Mouse (Mus musculus): ENCODE measurements around the gene Zfp142. TPM values are rescaled to one million over a fixed set of nuclear protein-coding genes. Genes with fewer than 3 reads are reported as not detected.

The Zfp142 gene
- polyA plus RNA-seq, 1 experiment from 2014 or later: 8.1 TPM

DNA sequence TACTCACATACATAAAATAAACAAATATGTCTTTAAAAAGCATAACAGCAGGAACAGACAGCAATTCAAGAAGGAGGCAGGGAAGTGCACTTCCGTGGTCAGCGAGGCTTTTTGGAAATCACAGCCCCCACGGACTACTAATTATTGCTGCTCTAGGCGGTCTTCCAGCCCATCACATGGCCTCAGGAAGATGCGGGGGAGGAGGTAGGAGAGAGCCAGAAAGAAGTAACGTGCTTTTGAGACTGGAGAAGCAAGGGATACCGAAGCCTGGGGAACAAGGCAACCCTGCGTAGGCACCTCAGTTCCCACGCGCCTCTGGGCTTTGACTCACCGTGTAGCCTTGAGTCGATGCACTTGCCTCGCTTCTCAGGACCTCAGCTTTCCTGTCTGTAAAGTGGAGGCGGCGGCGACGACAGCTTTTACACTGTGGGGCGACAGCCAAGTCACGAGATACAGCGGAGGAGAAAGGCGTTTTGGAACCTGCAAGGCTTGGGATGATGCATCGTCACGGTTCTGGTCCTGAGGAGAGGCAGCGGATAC, 743 bp downstream of the Zfp142 start:
- H3K4me3 ChIP-seq (ENCODE audit: low read depth, low read length): peak overlapping the region; percentile 89
- DNase-seq (ENCODE audit: low spot score): no peak
- H3K27me3 ChIP-seq (replicated peaks; ENCODE audit: control insufficient read depth, insufficient read depth, low read length): no peaks in the 10 kb centered on the region
- H3K27ac ChIP-seq (ENCODE audit: low read depth, low read length): peak overlapping the region; percentile 71
- ATAC-seq (replicated peaks; ENCODE audit: low FRiP score): no peak
- H3K4me1 ChIP-seq (replicated peaks; ENCODE audit: control insufficient read depth, insufficient read depth, low read length): peaks cover 17% of the 10 kb centered on the region
- peaks cover 24% of the 10 kb centered on the region for H3K36me3 ChIP-seq (ENCODE audit: control insufficient read depth, insufficient read depth, low read length)
- WGBS: under 1% methylated on average over 24 of the region's 24 CpGs
- peak overlapping the region; percentile 98 for H3K4me2 ChIP-seq
- H3K9ac ChIP-seq (ENCODE audit: low read depth, low read length): peak overlapping the region; percentile 84
- H3K9me3 ChIP-seq (ENCODE audit: control insufficient read depth, low read length): no peaks in the 10 kb centered on the region

DNA sequence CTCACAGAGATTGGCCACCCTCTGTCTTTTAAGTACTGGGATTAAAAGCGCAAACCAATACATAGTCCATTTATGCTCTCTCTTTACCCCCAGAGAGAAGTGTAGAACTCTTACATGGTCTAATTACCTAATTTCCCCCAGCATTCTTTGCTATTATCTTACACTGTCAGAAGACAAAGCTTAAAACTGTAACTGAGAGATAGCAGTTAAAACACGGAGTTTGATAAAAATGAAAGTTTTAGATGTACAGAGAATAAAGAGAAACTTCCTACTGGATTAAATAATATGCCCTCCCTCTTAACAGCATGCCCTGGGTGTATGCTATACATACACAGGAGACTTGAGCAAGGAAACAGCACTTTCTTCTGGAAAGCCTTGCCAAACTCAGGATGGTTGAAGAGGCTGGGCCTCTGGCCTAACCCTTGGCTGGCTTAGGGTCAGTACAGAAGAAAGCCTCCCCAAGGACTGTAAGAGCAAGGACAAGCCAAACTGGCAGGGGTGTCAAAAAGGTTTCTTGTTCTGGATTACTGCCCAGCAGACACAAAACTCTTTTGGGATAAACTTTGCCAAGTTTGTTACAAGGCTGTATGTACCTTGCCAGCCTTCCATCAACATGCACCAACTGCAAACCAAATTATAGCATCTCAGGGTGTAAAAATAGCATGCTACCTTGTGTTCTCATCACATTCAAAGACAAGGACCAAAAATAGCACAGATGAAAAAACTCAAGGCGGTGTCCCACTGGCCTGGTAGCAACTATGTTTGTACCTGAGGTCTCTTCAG, 3.2 kb downstream of the Zfp142 start:
- H3K9me3 ChIP-seq (ENCODE audit: control insufficient read depth, low read length): no peaks in the 10 kb centered on the region
- H3K27me3 ChIP-seq (replicated peaks; ENCODE audit: control insufficient read depth, insufficient read depth, low read length): no peaks in the 10 kb centered on the region
- peaks cover 17% of the 10 kb centered on the region for H3K4me1 ChIP-seq (replicated peaks; ENCODE audit: control insufficient read depth, insufficient read depth, low read length)
- no peak for DNase-seq (ENCODE audit: low spot score)
- 84% methylated on average over 3 of the region's 3 CpGs for WGBS
- H3K4me2 ChIP-seq: no peak overlapping the region
- H3K27ac ChIP-seq (ENCODE audit: low read depth, low read length): no peak overlapping the region
- peaks cover 14% of the 10 kb centered on the region; the same call in 1 of the 2 replicates for H3K36me3 ChIP-seq (ENCODE audit: control insufficient read depth, insufficient read depth, low read length)
- no peak for ATAC-seq (replicated peaks; ENCODE audit: low FRiP score)
- no peak overlapping the region for H3K9ac ChIP-seq (ENCODE audit: low read depth, low read length)
- no peak overlapping the region for H3K4me3 ChIP-seq (ENCODE audit: low read depth, low read length)

- no peaks in the 10 kb centered on the region for H3K27me3 ChIP-seq (replicated peaks; ENCODE audit: control insufficient read depth, insufficient read depth, low read length)
- 87% methylated on average over 3 of the region's 3 CpGs for WGBS
- no peaks in the 10 kb centered on the region for H3K9me3 ChIP-seq (ENCODE audit: control insufficient read depth, low read length)
- H3K27ac ChIP-seq (ENCODE audit: low read depth, low read length): no peak overlapping the region
- DNase-seq (ENCODE audit: low spot score) (no peak), ATAC-seq (replicated peaks; ENCODE audit: low FRiP score) (no peak)
- no peak overlapping the region for H3K9ac ChIP-seq (ENCODE audit: low read depth, low read length)
- H3K36me3 ChIP-seq (ENCODE audit: control insufficient read depth, insufficient read depth, low read length): peaks cover 19% of the 10 kb centered on the region; the same call in 1 of the 2 replicates
- no peak overlapping the region for H3K4me3 ChIP-seq (ENCODE audit: low read depth, low read length)
- peaks cover 13% of the 10 kb centered on the region for H3K4me1 ChIP-seq (replicated peaks; ENCODE audit: control insufficient read depth, insufficient read depth, low read length)
- H3K4me2 ChIP-seq: no peak overlapping the region
Observed at GRCm38 (mm10) chr1:74582621-74583020, 5.4 kb downstream of the Zfp142 start.

GRCm38 (mm10) chr1:74569739-74570719, 18.0 kb downstream of the Zfp142 start:
- DNase-seq (ENCODE audit: low spot score): no peak
- no peak overlapping the region for H3K4me3 ChIP-seq (ENCODE audit: low read depth, low read length)
- ATAC-seq (replicated peaks; ENCODE audit: low FRiP score): no peak
- H3K4me1 ChIP-seq (replicated peaks; ENCODE audit: control insufficient read depth, insufficient read depth, low read length): no peaks in the 10 kb centered on the region
- H3K27me3 ChIP-seq (replicated peaks; ENCODE audit: control insufficient read depth, insufficient read depth, low read length): no peaks in the 10 kb centered on the region
- H3K4me2 ChIP-seq: no peak overlapping the region
- WGBS: 92% methylated on average over 29 of the region's 29 CpGs
- H3K9me3 ChIP-seq (ENCODE audit: control insufficient read depth, low read length): no peaks in the 10 kb centered on the region
- H3K9ac ChIP-seq (ENCODE audit: low read depth, low read length): no peak overlapping the region
- no peak overlapping the region for H3K27ac ChIP-seq (ENCODE audit: low read depth, low read length)
- peaks cover 50% of the 10 kb centered on the region for H3K36me3 ChIP-seq (ENCODE audit: control insufficient read depth, insufficient read depth, low read length)

GRCm38 (mm10) chr1:74565834-74566233, 22.2 kb downstream of the Zfp142 start:
- no peaks in the 10 kb centered on the region for H3K9me3 ChIP-seq (ENCODE audit: control insufficient read depth, low read length)
- no peaks in the 10 kb centered on the region for H3K27me3 ChIP-seq (replicated peaks; ENCODE audit: control insufficient read depth, insufficient read depth, low read length)
- no peaks in the 10 kb centered on the region for H3K4me1 ChIP-seq (replicated peaks; ENCODE audit: control insufficient read depth, insufficient read depth, low read length)
- H3K27ac ChIP-seq (ENCODE audit: low read depth, low read length): no peak overlapping the region
- no peak overlapping the region for H3K4me2 ChIP-seq
- ATAC-seq (replicated peaks; ENCODE audit: low FRiP score): no peak
- H3K36me3 ChIP-seq (ENCODE audit: control insufficient read depth, insufficient read depth, low read length): peaks cover 34% of the 10 kb centered on the region
- 83% methylated on average over 6 of the region's 6 CpGs for WGBS
- H3K4me3 ChIP-seq (ENCODE audit: low read depth, low read length): no peak overlapping the region
- DNase-seq (ENCODE audit: low spot score): no peak
- H3K9ac ChIP-seq (ENCODE audit: low read depth, low read length): no peak overlapping the region

GRCm38 (mm10) chr1:74559061-74559460, 29.0 kb downstream of the Zfp142 start:
- Histone ChIP-seq H3K27ac (ENCODE audit: low read depth, low read length) (no peak overlapping the region), H3K4me3 (ENCODE audit: low read depth, low read length) (no peak overlapping the region), H3K36me3 (ENCODE audit: control insufficient read depth, insufficient read depth, low read length) (no peaks in the 10 kb centered on the region; the same call in 1 of the 2 replicates), H3K9ac (ENCODE audit: low read depth, low read length) (no peak overlapping the region), H3K4me1 (replicated peaks; ENCODE audit: control insufficient read depth, insufficient read depth, low read length) (no peaks in the 10 kb centered on the region), H3K9me3 (ENCODE audit: control insufficient read depth, low read length) (no peaks in the 10 kb centered on the region), H3K27me3 (replicated peaks; ENCODE audit: control insufficient read depth, insufficient read depth, low read length) (no peaks in the 10 kb centered on the region), H3K4me2 (no peak overlapping the region)
- WGBS: 65% methylated on average over 5 of the region's 5 CpGs
- DNase-seq (ENCODE audit: low spot score) (no peak), ATAC-seq (replicated peaks; ENCODE audit: low FRiP score) (no peak)

- Histone ChIP-seq H3K4me3 (ENCODE audit: low read depth, low read length) (no peak within 1 kb of the TSS), H3K27me3 (replicated peaks; ENCODE audit: control insufficient read depth, insufficient read depth, low read length) (peaks cover 4% of the 10 kb centered on the region), H3K9ac (ENCODE audit: low read depth, low read length) (no peak within 1 kb of the TSS), H3K27ac (ENCODE audit: low read depth, low read length) (no peak within 1 kb of the TSS), H3K9me3 (ENCODE audit: control insufficient read depth, low read length) (no peaks in the 10 kb centered on the region), H3K4me2 (no peak within 1 kb of the TSS), H3K4me1 (replicated peaks; ENCODE audit: control insufficient read depth, insufficient read depth, low read length) (no peaks in the 10 kb centered on the region), H3K36me3 (ENCODE audit: control insufficient read depth, insufficient read depth, low read length) (no peaks in the 10 kb centered on the region)
- WGBS: 79% methylated on average over 4 of the region's 4 CpGs
- no peak for ATAC-seq (replicated peaks; ENCODE audit: low FRiP score)
- no peak for DNase-seq (ENCODE audit: low spot score)
Observed at GRCm38 (mm10) chr1:74544184-74544583, 43.9 kb downstream of the Zfp142 start, which contains the start of gene Usp37. Gene Usp37, minus strand, starts transcription at chr1:74544284.

GRCm38 (mm10) chr1:74542451-74542961, 45.5 kb downstream of the Zfp142 start, which contains the start of gene Plcd4:
Gene Plcd4, plus strand, starts transcription at chr1:74542888.
- WGBS: 7% methylated on average over 6 of the region's 6 CpGs

More at GRCm38 (mm10) chr1:74542451-74542961, 45.5 kb downstream of the Zfp142 start, which contains the start of gene Plcd4:
- Histone ChIP-seq H3K4me3 (ENCODE audit: low read depth, low read length) (no peak within 1 kb of the TSS), H3K4me1 (replicated peaks; ENCODE audit: control insufficient read depth, insufficient read depth, low read length) (no peaks in the 10 kb centered on the region), H3K9me3 (ENCODE audit: control insufficient read depth, low read length) (no peaks in the 10 kb centered on the region), H3K9ac (ENCODE audit: low read depth, low read length) (no peak within 1 kb of the TSS), H3K4me2 (no peak within 1 kb of the TSS), H3K27ac (ENCODE audit: low read depth, low read length) (no peak within 1 kb of the TSS), H3K27me3 (replicated peaks; ENCODE audit: control insufficient read depth, insufficient read depth, low read length) (peaks cover 4% of the 10 kb centered on the region), H3K36me3 (ENCODE audit: control insufficient read depth, insufficient read depth, low read length) (no peaks in the 10 kb centered on the region)
- DNase-seq (ENCODE audit: low spot score) (no peak), ATAC-seq (replicated peaks; ENCODE audit: low FRiP score) (no peak)

Measured in liver, embryonic 11.5 days (tissue).